7 mouse cellular contexts compared by ENCODE assay signal in the genomic region with DNA sequence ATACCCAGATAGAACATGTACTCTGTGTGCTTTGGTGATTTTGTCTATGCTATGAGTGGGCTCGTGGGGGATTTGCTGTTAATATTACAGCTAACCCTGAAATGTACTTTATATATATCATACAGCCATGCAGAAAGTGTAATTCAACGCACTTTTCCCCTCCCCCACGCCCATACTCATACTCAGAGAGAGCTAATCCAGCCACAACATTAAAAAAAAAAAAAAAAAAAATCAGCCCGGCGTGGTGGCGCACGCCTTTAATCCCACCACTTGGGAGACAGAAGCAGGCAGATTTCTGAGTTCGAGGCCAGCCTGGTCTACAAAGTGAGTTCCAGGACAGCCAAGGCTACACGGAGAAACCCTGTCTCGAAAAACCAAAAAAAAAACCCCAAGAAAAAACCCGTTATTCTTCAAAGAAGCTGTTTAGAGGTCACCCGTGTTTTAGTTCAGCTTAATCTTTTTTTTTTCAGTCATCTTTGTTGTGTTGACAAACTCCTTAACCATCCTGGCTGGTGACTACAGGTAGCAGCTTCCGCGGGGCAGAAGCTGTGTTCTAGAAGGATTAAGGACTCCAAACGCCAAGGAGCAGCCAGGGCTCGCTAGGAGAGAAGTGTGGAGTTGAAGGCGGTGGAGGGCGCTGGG. TPM values are rescaled to one million over a fixed set of nuclear protein-coding genes. Genes with fewer than 3 reads are reported as not detected.
DNase-seq lines count a peak whose midpoint lies in the region; ATAC-seq lines count a peak whose summit lies in the region.

No protein-coding gene starts in this region.

- DNase-seq in neural tube, embryonic 11.5 days (ENCODE audit: low spot score) = no peak
- DNase-seq in neural tube, embryonic 10.5 days (ENCODE audit: extremely low spot score, low spot score) = no peak
- DNase-seq in forebrain, embryonic 11.5 days (ENCODE audit: low spot score) = no peak
- no peak for DNase-seq in urinary bladder, postnatal 36 days (ENCODE audit: low spot score in 2 of 2)
- DNase-seq in adrenal gland, postnatal 25 days = no peak

- peaks cover 12% of the 10 kb centered on the region for H3K27me3 ChIP-seq in neural tube, embryonic 11.5 days (ENCODE audit: control insufficient read depth, insufficient read depth, low read length)
- peaks cover 19% of the 10 kb centered on the region for H3K27me3 ChIP-seq in forebrain, embryonic 11.5 days (ENCODE audit: control insufficient read depth, insufficient read depth, low read length)
- peaks cover 14% of the 10 kb centered on the region; the same call in 1 of the 2 replicates for H3K27me3 ChIP-seq in limb, embryonic 13.5 days
- H3K27me3 ChIP-seq in stomach, embryonic 14.5 days (ENCODE audit: control insufficient read depth, insufficient read depth, low read length) = no peaks in the 10 kb centered on the region

- no peaks in the 10 kb centered on the region for H3K36me3 ChIP-seq in neural tube, embryonic 11.5 days (ENCODE audit: control insufficient read depth, insufficient read depth, low read length)
- no peaks in the 10 kb centered on the region for H3K36me3 ChIP-seq in forebrain, embryonic 11.5 days (ENCODE audit: control insufficient read depth, insufficient read depth, low read length)
- no peaks in the 10 kb centered on the region for H3K36me3 ChIP-seq in limb, embryonic 13.5 days
- H3K36me3 ChIP-seq in stomach, embryonic 14.5 days (ENCODE audit: control insufficient read depth, insufficient read depth, low read length) = no peaks in the 10 kb centered on the region

- no peak for ATAC-seq in neural tube, embryonic 11.5 days (ENCODE audit: insufficient read depth, low FRiP score, low TSS enrichment)
- ATAC-seq in forebrain, embryonic 11.5 days (replicated peaks; ENCODE audit: low FRiP score) = no peak
- ATAC-seq in limb, embryonic 13.5 days (ENCODE audit: low FRiP score, low read depth) = no peak
- no peak for ATAC-seq in stomach, embryonic 14.5 days (ENCODE audit: insufficient number of reproducible peaks, insufficient read depth, low FRiP score, low read depth)

- H3K4me3 ChIP-seq in neural tube, embryonic 11.5 days (ENCODE audit: low read depth, low read length) = peak overlapping the region; percentile 62
- peak overlapping the region; percentile 47 for H3K4me3 ChIP-seq in forebrain, embryonic 11.5 days (ENCODE audit: low read depth, low read length)
- peak overlapping the region; percentile 60 for H3K4me3 ChIP-seq in limb, embryonic 13.5 days
- peak overlapping the region; percentile 56 for H3K4me3 ChIP-seq in stomach, embryonic 14.5 days (ENCODE audit: low read depth, low read length)

- no peaks in the 10 kb centered on the region for H3K4me1 ChIP-seq in neural tube, embryonic 11.5 days (ENCODE audit: control insufficient read depth, insufficient read depth, low read length)
- peaks cover 10% of the 10 kb centered on the region; the same call in 1 of the 2 replicates for H3K4me1 ChIP-seq in forebrain, embryonic 11.5 days (replicated peaks; ENCODE audit: control insufficient read depth, insufficient read depth, low read length)
- peaks cover 42% of the 10 kb centered on the region for H3K4me1 ChIP-seq in limb, embryonic 13.5 days
- H3K4me1 ChIP-seq in stomach, embryonic 14.5 days (ENCODE audit: control insufficient read depth, insufficient read depth, low read length) = peaks cover 6% of the 10 kb centered on the region; the same call in 1 of the 2 replicates

- no peak overlapping the region for H3K27ac ChIP-seq in neural tube, embryonic 11.5 days (ENCODE audit: low read depth, low read length)
- no peak overlapping the region for H3K27ac ChIP-seq in forebrain, embryonic 11.5 days (ENCODE audit: low read depth, low read length)
- H3K27ac ChIP-seq in limb, embryonic 13.5 days = no peak overlapping the region
- H3K27ac ChIP-seq in stomach, embryonic 14.5 days (ENCODE audit: low read length) = no peak overlapping the region

- peak overlapping the region; percentile 49 for H3K9ac ChIP-seq in neural tube, embryonic 11.5 days (ENCODE audit: low read length)
- H3K9ac ChIP-seq in forebrain, embryonic 11.5 days (ENCODE audit: low read length) = peak overlapping the region; percentile 49
- H3K9ac ChIP-seq in limb, embryonic 13.5 days = peak overlapping the region; percentile 68
- H3K9ac ChIP-seq in stomach, embryonic 14.5 days (replicated peaks; ENCODE audit: low read depth, low read length) = peak overlapping the region; percentile 33; the same call in 1 of the 2 replicates

- H3K9me3 ChIP-seq in neural tube, embryonic 11.5 days (ENCODE audit: control insufficient read depth, low read length) = no peaks in the 10 kb centered on the region
- no peaks in the 10 kb centered on the region; the same call in 1 of the 2 replicates for H3K9me3 ChIP-seq in forebrain, embryonic 11.5 days (ENCODE audit: control insufficient read depth, low read length)
- no peaks in the 10 kb centered on the region; the same call in 1 of the 2 replicates for H3K9me3 ChIP-seq in limb, embryonic 13.5 days
- peaks cover 9% of the 10 kb centered on the region; the same call in 1 of the 2 replicates for H3K9me3 ChIP-seq in stomach, embryonic 14.5 days (ENCODE audit: control insufficient read depth, low read depth, low read length)

- 43% methylated on average over 18 of the region's 18 CpGs for WGBS in neural tube, embryonic 11.5 days
- 41% methylated on average over 18 of the region's 18 CpGs for WGBS in forebrain, embryonic 11.5 days
- 34% methylated on average over 18 of the region's 18 CpGs for WGBS in limb, embryonic 13.5 days
- 34% methylated on average over 17 of the region's 18 CpGs for WGBS in stomach, embryonic 14.5 days

- peak overlapping the region; percentile 100 for H3K4me2 ChIP-seq in neural tube, embryonic 11.5 days (ENCODE audit: low read depth)
- H3K4me2 ChIP-seq in forebrain, embryonic 11.5 days (ENCODE audit: low read depth, low read length, severe bottlenecking) = peak overlapping the region; percentile 98
- H3K4me2 ChIP-seq in limb, embryonic 13.5 days (replicated peaks) = peak overlapping the region; percentile 97
- H3K4me2 ChIP-seq in stomach, embryonic 14.5 days (replicated peaks; ENCODE audit: low read depth, low read length) = peak overlapping the region; percentile 100

RNA-seq across cellular contexts. Expression of a gene that starts 0.9 kb away (rescaled TPM):
- polyA plus RNA-seq in neural tube, embryonic 11.5 days (2014; fragmentation: Nextera tagmentation; extraction: Ambion mirVana) = 5.2 and 6.2 TPM in 2 replicates
- 2.7 and 2.8 TPM in 2 replicates for polyA plus RNA-seq in forebrain, embryonic 11.5 days (2014; fragmentation: Nextera tagmentation; extraction: Ambion mirVana)
- 9.9 and 10.4 TPM in 2 replicates for polyA plus RNA-seq in limb, embryonic 13.5 days (2015; fragmentation: Nextera tagmentation; extraction: Ambion mirVana)
- polyA plus RNA-seq in stomach, embryonic 14.5 days (2014; fragmentation: Nextera tagmentation; extraction: Ambion mirVana) = 3.6 and 4.5 TPM in 2 replicates
- total RNA-seq in adrenal gland, postnatal 25 days (2021) = 0.76 and 0.81 TPM in 2 replicates

RNA-seq across cellular contexts. Expression of a gene that starts 33.3 kb away (rescaled TPM):
- polyA plus RNA-seq in neural tube, embryonic 11.5 days (2014; fragmentation: Nextera tagmentation; extraction: Ambion mirVana) = 19.0 and 19.7 TPM in 2 replicates
- polyA plus RNA-seq in forebrain, embryonic 11.5 days (2014; fragmentation: Nextera tagmentation; extraction: Ambion mirVana) = 16.6 and 16.9 TPM in 2 replicates
- polyA plus RNA-seq in limb, embryonic 13.5 days (2015; fragmentation: Nextera tagmentation; extraction: Ambion mirVana) = 26.3 and 27.7 TPM in 2 replicates
- polyA plus RNA-seq in stomach, embryonic 14.5 days (2014; fragmentation: Nextera tagmentation; extraction: Ambion mirVana) = 25.2 and 25.6 TPM in 2 replicates
- 20.2 and 22.1 TPM in 2 replicates for total RNA-seq in adrenal gland, postnatal 25 days (2021)

RNA-seq across cellular contexts. Expression of a gene that starts 33.4 kb away (rescaled TPM):
- polyA plus RNA-seq in neural tube, embryonic 11.5 days (2014; fragmentation: Nextera tagmentation; extraction: Ambion mirVana) = 17.5 and 18.0 TPM in 2 replicates
- polyA plus RNA-seq in forebrain, embryonic 11.5 days (2014; fragmentation: Nextera tagmentation; extraction: Ambion mirVana) = 17.7 and 21.1 TPM in 2 replicates
- polyA plus RNA-seq in limb, embryonic 13.5 days (2015; fragmentation: Nextera tagmentation; extraction: Ambion mirVana) = 24.9 and 25.0 TPM in 2 replicates
- polyA plus RNA-seq in stomach, embryonic 14.5 days (2014; fragmentation: Nextera tagmentation; extraction: Ambion mirVana) = 20.1 and 20.7 TPM in 2 replicates
- 36.2 and 43.9 TPM in 2 replicates for total RNA-seq in adrenal gland, postnatal 25 days (2021)
